Mouse (Mus musculus): ENCODE measurements around the gene Il11ra1.

DNA sequence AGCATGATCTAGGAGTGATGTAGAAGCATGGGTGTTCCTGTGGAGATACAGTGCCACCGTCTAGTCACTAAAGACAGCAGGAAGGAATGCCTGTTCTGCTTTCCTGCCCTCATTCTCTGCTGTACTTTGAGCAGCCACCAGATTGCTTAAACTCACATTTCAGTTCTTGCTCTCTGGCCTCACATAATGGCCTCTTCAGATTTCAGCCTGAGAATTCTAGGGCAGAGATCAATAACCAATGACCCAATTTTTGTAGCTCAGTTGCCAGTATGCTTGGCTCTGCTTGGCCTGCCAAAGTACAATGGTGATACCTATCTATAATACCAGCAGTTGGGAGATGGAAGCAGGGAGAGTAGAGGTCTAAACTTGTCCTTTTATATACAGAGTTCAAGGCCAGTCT, 45.2 kb downstream of the Il11ra1 start:
- no peak for TF ChIP-seq GATA1 (IDR thresholded peaks at IDR 0.05; ENCODE audit: borderline replicate concordance, low read length)
- no peak for TF ChIP-seq FLI1 (IDR thresholded peaks at IDR 0.05; ENCODE audit: low read length)
